Mouse (Mus musculus): ENCODE results near the gene Lats2. TPM values are rescaled to one million over a fixed set of nuclear protein-coding genes. Genes with fewer than 3 reads are reported as not detected.

Lats2 gene
- total and polyA plus RNA-seq, 3 experiments, result 1.1 to 4.0 (median 1.5) TPM

DNA sequence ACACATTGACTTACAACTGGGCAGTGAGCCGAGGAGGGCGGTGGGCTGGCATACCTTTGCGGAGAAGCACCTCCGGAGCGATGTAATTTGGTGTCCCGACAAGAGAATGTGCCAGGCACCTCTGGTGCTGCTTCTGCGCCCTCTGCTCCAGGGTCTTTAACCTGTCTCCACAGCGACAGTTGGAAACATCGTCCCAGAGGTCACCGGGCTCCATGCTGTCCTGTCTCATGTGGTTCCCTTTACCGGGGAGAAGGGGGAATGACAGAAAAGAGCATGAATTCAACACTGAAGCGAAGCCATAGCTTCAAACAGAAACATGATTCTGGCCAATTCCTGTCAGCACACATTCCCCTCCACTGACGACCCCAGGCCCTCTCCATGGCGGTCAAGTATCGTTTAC lies 62.1 kb downstream of the Lats2 start:
- no peak overlapping the region for H3K4me2 ChIP-seq (ENCODE audit: insufficient read depth, low read depth, poor library complexity, severe bottlenecking)
- H3K79me2 ChIP-seq (replicated peaks; ENCODE audit: control insufficient read depth, extremely low read depth, insufficient read depth, poor library complexity, severe bottlenecking), result no peaks in the 10 kb centered on the region
- H3K27me3 ChIP-seq (replicated peaks), result no peaks in the 10 kb centered on the region
- H3K27ac ChIP-seq (ENCODE audit: insufficient read depth, low read depth), result no peak overlapping the region
- in situ Hi-C loops (cut with MboI; ENCODE audit: low pct_ligation_motif_present, low pct_unique_long_range_greater_than_20kb, low sequenced_read_pairs) (no loop called here), dilution Hi-C loops (cut with MboI; ENCODE audit: extremely low pct_ligation_motif_present, extremely low pct_unique_long_range_greater_than_20kb, low sequenced_read_pairs) (no loop called here)
- H3K4me1 ChIP-seq (ENCODE audit: control insufficient read depth in 1 of 2, insufficient read depth in 2 of 2), result 0 out of 4 replicates have a peak, but pooled peaks cover 0 to 2% of the 10 kb centered on the region in 2 experiments
- peaks cover 5 to 7% of the 10 kb centered on the region in 2 experiments for H3K36me3 ChIP-seq (replicated peaks in 1 of 2; ENCODE audit: control insufficient read depth in 1 of 2, insufficient read depth in 1 of 2, low read length in 1 of 2)
- DNase-seq (ENCODE audit: extremely low read depth), result no peak
- H3K4me3 ChIP-seq (replicated peaks in 1 of 3; ENCODE audit: low read depth in 2 of 3, low read length in 2 of 3, poor library complexity in 1 of 3), result no peak overlapping the region
- H3K9me3 ChIP-seq (replicated peaks; ENCODE audit: low read length), result no peaks in the 10 kb centered on the region
- TF ChIP-seq USF1 (IDR thresholded peaks at IDR 0.05; ENCODE audit: low read depth, low read length), result no peak
- TF ChIP-seq CTCF (conservative IDR thresholded peaks at IDR 0.05 in 1 of 2, IDR thresholded peaks at IDR 0.05 in 1 of 2; ENCODE audit: low read depth in 2 of 2, low read length in 2 of 2), result no peak
- TF ChIP-seq MYC (IDR thresholded peaks at IDR 0.05; ENCODE audit: low read depth, low read length), result no peak
- TF ChIP-seq ZC3H11A (IDR thresholded peaks at IDR 0.05; ENCODE audit: low read depth, low read length), result no peak
- TF ChIP-seq HCFC1 (IDR thresholded peaks at IDR 0.05; ENCODE audit: low read depth, low read length), result no peak
- TF ChIP-seq TBP (conservative IDR thresholded peaks at IDR 0.05; ENCODE audit: low read depth, low read length), result no peak
- TF ChIP-seq IRF4 (IDR thresholded peaks at IDR 0.05; ENCODE audit: low read depth, low read length), result no peak
- no peak for TF ChIP-seq TCF12 (IDR thresholded peaks at IDR 0.05; ENCODE audit: low read depth, low read length)
- no peak for TF ChIP-seq EP300 (IDR thresholded peaks at IDR 0.05; ENCODE audit: low read length)
- TF ChIP-seq JUN (IDR thresholded peaks at IDR 0.05; ENCODE audit: insufficient read depth, low read depth, low read length), result no peak
- no peak for TF ChIP-seq RAD21 (IDR thresholded peaks at IDR 0.05; ENCODE audit: low read depth, low read length)
- TF ChIP-seq MEF2A (IDR thresholded peaks at IDR 0.05; ENCODE audit: borderline replicate concordance, low read depth, low read length), result no peak
- no peak for TF ChIP-seq POLR2A (IDR thresholded peaks at IDR 0.05; ENCODE audit: low read depth, low read length)
- H3K9ac ChIP-seq (ENCODE audit: insufficient read depth, low read depth), result no peak overlapping the region

DNA sequence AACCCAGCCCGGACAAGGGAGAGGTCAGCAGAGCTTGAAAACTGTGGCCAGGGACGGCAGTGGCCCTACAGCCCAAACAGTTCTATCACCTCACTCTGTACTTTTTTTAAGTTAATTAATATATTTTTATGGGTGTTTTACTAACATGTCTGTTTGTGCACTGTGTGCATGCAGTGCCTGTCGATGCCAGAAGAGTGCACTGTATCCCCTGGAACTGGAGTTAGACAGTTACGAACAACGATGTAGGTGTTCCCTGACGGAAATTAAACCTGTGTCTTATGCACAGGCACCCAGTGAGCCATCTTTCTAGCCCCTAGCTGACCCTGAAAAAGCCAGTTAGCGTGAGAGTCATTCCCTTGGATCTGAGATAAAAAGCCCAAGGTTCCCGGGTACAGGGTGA lies 62.6 kb downstream of the Lats2 start:
- H3K4me3 ChIP-seq (replicated peaks in 1 of 3; ENCODE audit: low read depth in 2 of 3, low read length in 2 of 3, poor library complexity in 1 of 3), result no peak overlapping the region
- peak; percentile 42 for DNase-seq (ENCODE audit: extremely low read depth)
- dilution Hi-C loops (cut with MboI; ENCODE audit: extremely low pct_ligation_motif_present, extremely low pct_unique_long_range_greater_than_20kb, low sequenced_read_pairs) (no loop called here), in situ Hi-C loops (cut with MboI; ENCODE audit: low pct_ligation_motif_present, low pct_unique_long_range_greater_than_20kb, low sequenced_read_pairs) (no loop called here)
- no peaks in the 10 kb centered on the region for H3K27me3 ChIP-seq (replicated peaks)
- peaks cover 5 to 7% of the 10 kb centered on the region in 2 experiments for H3K36me3 ChIP-seq (replicated peaks in 1 of 2; ENCODE audit: control insufficient read depth in 1 of 2, insufficient read depth in 1 of 2, low read length in 1 of 2)
- H3K4me2 ChIP-seq (ENCODE audit: insufficient read depth, low read depth, poor library complexity, severe bottlenecking), result no peak overlapping the region
- H3K79me2 ChIP-seq (replicated peaks; ENCODE audit: control insufficient read depth, extremely low read depth, insufficient read depth, poor library complexity, severe bottlenecking), result no peaks in the 10 kb centered on the region
- H3K27ac ChIP-seq (ENCODE audit: insufficient read depth, low read depth), result no peak overlapping the region
- H3K4me1 ChIP-seq (ENCODE audit: control insufficient read depth in 1 of 2, insufficient read depth in 2 of 2), result 0 out of 4 replicates have a peak, but pooled peaks cover 0 to 2% of the 10 kb centered on the region in 2 experiments
- H3K9me3 ChIP-seq (replicated peaks; ENCODE audit: low read length), result no peaks in the 10 kb centered on the region
- no peak overlapping the region for H3K9ac ChIP-seq (ENCODE audit: insufficient read depth, low read depth)
- TF ChIP-seq UBTF (IDR thresholded peaks at IDR 0.05; ENCODE audit: low read depth, low read length) (no peak), ZC3H11A (IDR thresholded peaks at IDR 0.05; ENCODE audit: low read depth, low read length) (peak; percentile 36; the same call in 1 of the 2 replicates), ETS1 (conservative IDR thresholded peaks at IDR 0.05; ENCODE audit: low read depth, low read length) (no peak), EP300 (IDR thresholded peaks at IDR 0.05; ENCODE audit: low read length) (no peak), NELFE (IDR thresholded peaks at IDR 0.05; ENCODE audit: low read depth, low read length) (0 out of 2 replicates have a peak, but pooled peaks have one; percentile 32), CHD1 (IDR thresholded peaks at IDR 0.05; ENCODE audit: low read depth, low read length) (no peak), PAX5 (IDR thresholded peaks at IDR 0.05; ENCODE audit: low read length) (no peak), HCFC1 (IDR thresholded peaks at IDR 0.05; ENCODE audit: low read depth, low read length) (no peak), MAFK (IDR thresholded peaks at IDR 0.05; ENCODE audit: insufficient replicate concordance, low read length) (no peak), JUND (conservative IDR thresholded peaks at IDR 0.05; ENCODE audit: low read depth, low read length) (no peak), RCOR1 (conservative IDR thresholded peaks at IDR 0.05; ENCODE audit: low read depth, low read length) (no peak), RAD21 (IDR thresholded peaks at IDR 0.05; ENCODE audit: low read depth, low read length) (peak; percentile 86), ZNF384 (IDR thresholded peaks at IDR 0.05; ENCODE audit: low read depth, low read length) (no peak), ZMIZ1 (IDR thresholded peaks at IDR 0.05; ENCODE audit: low read depth, low read length) (no peak), USF2 (conservative IDR thresholded peaks at IDR 0.05; ENCODE audit: low read depth, low read length) (no peak), POLR2A (IDR thresholded peaks at IDR 0.05; ENCODE audit: low read depth, low read length) (no peak), TBP (conservative IDR thresholded peaks at IDR 0.05; ENCODE audit: low read depth, low read length) (no peak), CHD2 (IDR thresholded peaks at IDR 0.05; ENCODE audit: low read length) (no peak), CTCF (conservative IDR thresholded peaks at IDR 0.05 in 1 of 2, IDR thresholded peaks at IDR 0.05 in 1 of 2; ENCODE audit: low read depth in 2 of 2, low read length in 2 of 2) (peak; percentile 40 to 81), MXI1 (IDR thresholded peaks at IDR 0.05; ENCODE audit: low read depth, low read length) (no peak), TCF12 (IDR thresholded peaks at IDR 0.05; ENCODE audit: low read depth, low read length) (no peak), MAX (IDR thresholded peaks at IDR 0.05; ENCODE audit: low read length) (no peak), SMC3 (IDR thresholded peaks at IDR 0.05; ENCODE audit: low read depth, low read length) (peak; percentile 85), ELF1 (IDR thresholded peaks at IDR 0.05; ENCODE audit: low read depth, low read length) (no peak), MAZ (IDR thresholded peaks at IDR 0.05; ENCODE audit: low read depth, low read length) (no peak), POLR2AphosphoS2 (IDR thresholded peaks at IDR 0.05; ENCODE audit: low read depth, low read length) (no peak), NRF1 (IDR thresholded peaks at IDR 0.05; ENCODE audit: low read depth, low read length) (no peak), MYC (IDR thresholded peaks at IDR 0.05; ENCODE audit: low read depth, low read length) (0 out of 2 replicates have a peak, but pooled peaks have one; percentile 25), MEF2A (IDR thresholded peaks at IDR 0.05; ENCODE audit: borderline replicate concordance, low read depth, low read length) (no peak)

Measured in CH12.LX (cell line).